Comparison of ENCODE assay signal across 8 mouse cellular contexts in genomic region chr9:40717182-40717874, GRCm38 (mm10). TPM values are rescaled to one million over a fixed set of nuclear protein-coding genes. Genes with fewer than 3 reads are reported as not detected.
DNase-seq lines count a peak whose midpoint lies in the region; ATAC-seq lines count a peak whose summit lies in the region.

No protein-coding gene starts in this region.

- no peaks in the 10 kb centered on the region for H3K27me3 ChIP-seq in intestine, embryonic 15.5 days (replicated peaks)
- no peaks in the 10 kb centered on the region for H3K27me3 ChIP-seq in limb, embryonic 11.5 days (ENCODE audit: control insufficient read depth, insufficient read depth, low read length)

- no peaks in the 10 kb centered on the region for H3K36me3 ChIP-seq in intestine, embryonic 15.5 days
- H3K36me3 ChIP-seq in limb, embryonic 11.5 days (ENCODE audit: control insufficient read depth, insufficient read depth, low read length), result no peaks in the 10 kb centered on the region

- H3K4me1 ChIP-seq in intestine, embryonic 15.5 days (replicated peaks), result peaks cover 12% of the 10 kb centered on the region; the same call in 1 of the 2 replicates
- H3K4me1 ChIP-seq in limb, embryonic 11.5 days (ENCODE audit: control insufficient read depth, insufficient read depth, low read length), result peaks cover 13% of the 10 kb centered on the region; the same call in 1 of the 2 replicates

- no peak overlapping the region for H3K9ac ChIP-seq in intestine, embryonic 15.5 days
- H3K9ac ChIP-seq in limb, embryonic 11.5 days (ENCODE audit: low read length), result no peak overlapping the region

- no peak overlapping the region for H3K4me3 ChIP-seq in intestine, embryonic 15.5 days (replicated peaks)
- H3K4me3 ChIP-seq in limb, embryonic 11.5 days (ENCODE audit: low read depth, low read length), result no peak overlapping the region

- peak; percentile 26 for DNase-seq in gastrocnemius, adult 18-20 months (ENCODE audit: low spot score)
- no peak for DNase-seq in gastrocnemius, postnatal 36 days
- peak; percentile 77 to 78 for DNase-seq in cerebellum, postnatal 10 days
- no peak for DNase-seq in limb, embryonic 11.5 days (ENCODE audit: low spot score)
- DNase-seq in retina, embryonic 14.5 days (ENCODE audit: low spot score), result no peak
- no peak for DNase-seq in MN1 (ENCODE audit: low spot score)
- no peak for DNase-seq in adrenal gland, adult 18-20 months (ENCODE audit: low spot score in 2 of 2)

- H3K27ac ChIP-seq in intestine, embryonic 15.5 days, result no peak overlapping the region
- no peak overlapping the region for H3K27ac ChIP-seq in limb, embryonic 11.5 days (replicated peaks; ENCODE audit: low read depth, low read length)

- intact Hi-C loops in gastrocnemius, postnatal 36 days (cut with DNase I), result no loop called here

- ATAC-seq in intestine, embryonic 15.5 days, result 0 out of 2 replicates have a peak, but pooled peaks have one; percentile 41
- 0 out of 2 replicates have a peak, but pooled peaks have one; percentile 4 for ATAC-seq in limb, embryonic 11.5 days (ENCODE audit: insufficient number of reproducible peaks, low FRiP score, low TSS enrichment, low read depth)

- whole genome bisulfite sequencing in intestine, embryonic 15.5 days, result 46% methylated on average over 18 of the region's 18 CpGs
- WGBS in limb, embryonic 11.5 days, result 76% methylated on average over 18 of the region's 18 CpGs

- H3K4me2 ChIP-seq in intestine, embryonic 15.5 days (replicated peaks), result no peak overlapping the region; the same call in 1 of the 2 replicates
- no peak overlapping the region for H3K4me2 ChIP-seq in limb, embryonic 11.5 days (ENCODE audit: low read depth, severe bottlenecking)

- no peaks in the 10 kb centered on the region for H3K9me3 ChIP-seq in intestine, embryonic 15.5 days
- no peaks in the 10 kb centered on the region for H3K9me3 ChIP-seq in limb, embryonic 11.5 days (ENCODE audit: control insufficient read depth, low read length)

RNA-seq across cellular contexts. Expression of gene Clmp, which starts 31.6 kb away (rescaled TPM):
- 1 to 10 TPM; 3.7 to 5.6 TPM for total RNA-seq in gastrocnemius, adult 18-20 months (2021)
- 1 to 10 TPM; 3.1 to 6.1 TPM for total RNA-seq in gastrocnemius, postnatal 36 days (2021)
- polyA plus RNA-seq in intestine, embryonic 15.5 days (2015; fragmentation: Nextera tagmentation; extraction: Ambion mirVana), result 25.6 and 26.7 TPM in 2 replicates
- polyA plus RNA-seq in limb, embryonic 11.5 days (2014; fragmentation: Nextera tagmentation; extraction: Ambion mirVana), result 62.7 and 65.3 TPM in 2 replicates
- 1 to 10 TPM; 5.2 to 8.1 TPM for total RNA-seq in adrenal gland, adult 18-20 months (2021)

RNA-seq across cellular contexts. Expression of gene Gm21915, which starts 46.9 kb away (rescaled TPM):
- total RNA-seq in gastrocnemius, adult 18-20 months (2021), result not detected
- total RNA-seq in gastrocnemius, postnatal 36 days (2021), result not detected
- not detected in 2 replicates for polyA plus RNA-seq in intestine, embryonic 15.5 days (2015; fragmentation: Nextera tagmentation; extraction: Ambion mirVana)
- not detected in 2 replicates for polyA plus RNA-seq in limb, embryonic 11.5 days (2014; fragmentation: Nextera tagmentation; extraction: Ambion mirVana)
- total RNA-seq in adrenal gland, adult 18-20 months (2021), result not detected

Comparison
In these comparisons a context has a peak if more than half of its experiments do, and no peak if none do; other contexts are left out.
1. DNase-seq: peak in gastrocnemius, adult 18-20 months (single experiment) and cerebellum, postnatal 10 days (2 of 2); none in gastrocnemius, postnatal 36 days (0 of 2), limb, embryonic 11.5 days (single experiment), retina, embryonic 14.5 days (single experiment), MN1 (single experiment) and adrenal gland, adult 18-20 months (0 of 2).